In the genomic region with DNA sequence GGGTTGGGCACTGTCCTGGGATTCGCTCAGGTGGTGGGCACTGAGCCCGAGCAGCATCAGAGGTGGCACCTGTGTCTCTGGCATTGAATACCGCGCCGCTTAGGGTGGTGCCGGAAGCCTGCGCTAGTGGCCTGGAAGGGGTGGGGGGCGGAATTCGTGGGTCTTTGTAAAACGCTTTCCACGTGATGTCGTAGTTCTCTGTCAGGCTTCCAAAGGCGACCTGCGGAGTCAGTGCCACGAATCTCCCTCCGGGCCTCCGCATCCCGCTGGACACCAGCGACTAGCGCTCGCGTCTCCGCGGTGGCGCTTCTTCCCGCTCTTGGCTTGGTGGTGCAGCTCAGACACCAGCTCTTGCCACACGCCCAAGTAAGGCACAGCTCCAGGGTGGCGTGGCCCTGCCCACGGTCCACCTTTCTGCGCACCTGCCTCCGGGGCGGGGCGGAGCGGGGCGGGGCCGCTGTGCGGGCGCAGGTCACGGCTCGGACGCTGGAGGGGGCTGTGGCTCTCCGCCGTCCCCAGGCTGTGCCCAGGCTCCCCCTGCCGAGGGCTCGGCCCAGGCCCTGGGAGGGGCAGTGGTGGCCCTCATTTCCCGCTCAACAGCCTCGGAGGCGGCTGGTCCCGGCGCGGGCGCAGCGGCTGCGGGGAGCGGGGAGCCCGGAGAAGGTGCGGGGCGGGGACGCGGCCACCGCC, we compare ENCODE assay signal across 8 mouse cellular contexts. TPM values are rescaled to one million over a fixed set of nuclear protein-coding genes. Genes with fewer than 3 reads are reported as not detected.
DNase-seq lines count a peak whose midpoint lies in the region; ATAC-seq lines count a peak whose summit lies in the region.

Gene Farp1, plus strand, starts transcription at position 228 of the 690 bp plus-strand sequence.

- H3K4me3 ChIP-seq in intestine, embryonic 14.5 days (ENCODE audit: low read depth, low read length), result peak within 1 kb of the TSS; percentile 73

- no peaks in the 10 kb centered on the region for H3K36me3 ChIP-seq in intestine, embryonic 14.5 days (ENCODE audit: control insufficient read depth, insufficient read depth, low read length)

- H3K4me1 ChIP-seq in intestine, embryonic 14.5 days (replicated peaks; ENCODE audit: control insufficient read depth, insufficient read depth, low read length), result peaks cover 17% of the 10 kb centered on the region

- peak; percentile 96 for ATAC-seq in intestine, embryonic 14.5 days (replicated peaks; ENCODE audit: low FRiP score, low TSS enrichment, low read depth)
- ATAC-seq in erythroid progenitor cell, adult 5-6 weeks (replicated peaks; ENCODE audit: low FRiP score, poor library complexity, severe bottlenecking), result no peak

- DNase-seq in adrenal gland, adult (ENCODE audit: inconsistent age in 2 of 2, low spot score in 1 of 2), result peak; percentile 87 to 96
- DNase-seq in embryo, embryonic 10 days (ENCODE audit: low spot score), result peak; percentile 85
- DNase-seq in gastrocnemius, postnatal 36 days, result peak; percentile 67 to 70
- DNase-seq in intestine, embryonic 14.5 days (ENCODE audit: low spot score), result peak; percentile 92
- peak; percentile 72 to 80 for DNase-seq in left cerebral cortex, postnatal 25 days (ENCODE audit: low spot score in 2 of 2)
- DNase-seq in mesoderm, embryonic 11.5 days (ENCODE audit: low read depth, low spot score), result peak; percentile 83
- peak; percentile 60 for DNase-seq in right cerebral cortex, postnatal 36 days (ENCODE audit: low spot score in 2 of 2)

- intact Hi-C loops in gastrocnemius, postnatal 36 days (cut with DNase I), result loop anchor here (2.0 to 5.0 kb wide), 2 partner anchors 186 to 203 kb away; no protein-coding TSS in a partner anchor
- intact Hi-C loops in left cerebral cortex, postnatal 25 days (cut with DNase I), result loop anchor here (5.0 kb wide), 1 partner anchor 187 kb away; no protein-coding TSS in a partner anchor

- no peaks in the 10 kb centered on the region for H3K27me3 ChIP-seq in intestine, embryonic 14.5 days (replicated peaks; ENCODE audit: control insufficient read depth, insufficient read depth, low read length)

- 2% methylated on average over 50 of the region's 61 CpGs for WGBS in intestine, embryonic 14.5 days

- H3K9ac ChIP-seq in intestine, embryonic 14.5 days (ENCODE audit: low read length), result peak within 1 kb of the TSS; percentile 72

- peak within 1 kb of the TSS; percentile 90 for H3K4me2 ChIP-seq in intestine, embryonic 14.5 days (ENCODE audit: low read length)

- no peaks in the 10 kb centered on the region for H3K9me3 ChIP-seq in intestine, embryonic 14.5 days (ENCODE audit: control insufficient read depth, low read length)

- peak within 1 kb of the TSS; percentile 52 for H3K27ac ChIP-seq in intestine, embryonic 14.5 days (ENCODE audit: low read depth)

RNA-seq across cellular contexts. Expression of gene Farp1, which starts in this region (rescaled TPM):
- total RNA-seq in gastrocnemius, postnatal 36 days (2021), result 1 to 10 TPM; 4.2 to 6.0 TPM
- polyA plus RNA-seq in intestine, embryonic 14.5 days (2014; fragmentation: Nextera tagmentation; extraction: Ambion mirVana), result 25.9 and 26.1 TPM in 2 replicates
- 100 to 1,000 TPM; 126 to 130 TPM for total RNA-seq in left cerebral cortex, postnatal 25 days (2021)
- not detected in 2 replicates for total RNA-seq in erythroid progenitor cell, adult 5-6 weeks (2015; ENCODE audit: low replicate concordance)
- 0.13 TPM in 1 of 2 replicates, not detected in the other for total RNA-seq in erythroid progenitor cell, adult 5-6 weeks (2017; ENCODE audit: low replicate concordance)

Comparison
In these comparisons a context has a peak if more than half of its experiments do, and no peak if none do; other contexts are left out.
1. RNA of gene Farp1 (total RNA-seq): 126 to 130 TPM in left cerebral cortex, postnatal 25 days; 4.2 to 6.0 TPM in gastrocnemius, postnatal 36 days and 0.13 TPM in erythroid progenitor cell, adult 5-6 weeks; every median in the first group is over 10 times any median in the second.
2. Peak in every context shown above with its lines, with median percentiles within 50 percentile points of each other: DNase-seq.